Mouse (Mus musculus) urinary bladder, postnatal 36 days (tissue): ENCODE data around the gene Ptdss2.

Source experiments
- DNase-seq, 2 experiments: peaks; one replicate each; pipeline ENCODE4 v3.0.0; 2022; ENCODE audit warnings: low spot score in 2 of 2, mixed read lengths in 1 of 2

Ptdss2 gene

DNA sequence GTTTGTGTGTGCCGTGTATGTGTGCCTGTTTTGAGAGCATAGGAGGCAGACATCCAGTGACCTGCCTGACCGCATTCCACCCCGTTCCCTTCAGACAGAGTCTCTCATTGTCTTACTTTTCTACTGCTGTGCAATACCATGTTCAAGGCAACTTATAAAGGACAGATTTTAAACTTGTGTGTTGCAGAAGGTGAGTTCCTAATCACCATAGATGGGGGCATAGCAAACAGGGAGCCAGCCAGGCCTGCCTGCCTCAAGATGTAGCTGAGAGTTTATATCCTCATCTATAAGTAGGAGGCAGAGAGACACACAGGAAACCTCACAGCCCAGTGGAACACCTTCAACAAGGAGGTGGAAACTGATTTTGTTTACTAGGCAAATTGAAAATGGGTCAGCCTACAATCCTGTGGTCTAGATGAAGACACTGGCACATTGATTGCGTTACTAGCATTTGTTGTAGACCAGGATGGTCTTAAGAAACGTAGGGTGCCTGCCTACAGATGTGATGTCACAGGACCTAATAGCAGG, 51.2 kb downstream of the Ptdss2 start:
- DNase-seq = no peak

- no peak for DNase-seq
Measured at GRCm38 (mm10) chr7:141175068-141175467, 52.9 kb downstream of the Ptdss2 start.

- peak; percentile 69 to 88 for DNase-seq
Measured at GRCm38 (mm10) chr7:141176173-141176572, 54.0 kb downstream of the Ptdss2 start.

- DNase-seq = no peak
Measured at GRCm38 (mm10) chr7:141188194-141188593, 66.0 kb downstream of the Ptdss2 start.

DNA sequence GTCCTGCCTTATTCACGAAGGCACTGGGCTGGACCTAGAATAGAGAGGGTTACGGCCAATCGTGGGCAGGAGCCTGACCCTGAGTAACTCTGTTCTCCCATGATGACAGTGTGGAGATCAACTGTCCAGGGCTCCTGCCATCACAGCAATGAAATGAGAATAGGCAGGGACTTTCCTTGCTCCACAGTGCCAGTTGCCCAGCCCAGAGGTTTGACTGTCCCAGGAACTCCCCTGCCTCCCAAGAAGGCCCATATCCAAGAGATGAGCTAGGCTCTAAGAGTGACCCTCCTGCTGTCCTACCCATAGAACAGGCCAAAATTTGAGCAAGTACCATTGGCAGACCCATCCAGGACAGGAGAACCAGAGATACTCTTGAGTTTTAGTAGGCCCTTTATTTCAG, 66.6 kb downstream of the Ptdss2 start:
- DNase-seq = no peak

GRCm38 (mm10) chr7:141190220-141190619, 68.0 kb downstream of the Ptdss2 start:
- no peak for DNase-seq

GRCm38 (mm10) chr7:141191036-141191435, 68.9 kb downstream of the Ptdss2 start:
- no peak for DNase-seq

- DNase-seq = no peak
Measured at GRCm38 (mm10) chr7:141191796-141192685, 69.9 kb downstream of the Ptdss2 start.

DNA sequence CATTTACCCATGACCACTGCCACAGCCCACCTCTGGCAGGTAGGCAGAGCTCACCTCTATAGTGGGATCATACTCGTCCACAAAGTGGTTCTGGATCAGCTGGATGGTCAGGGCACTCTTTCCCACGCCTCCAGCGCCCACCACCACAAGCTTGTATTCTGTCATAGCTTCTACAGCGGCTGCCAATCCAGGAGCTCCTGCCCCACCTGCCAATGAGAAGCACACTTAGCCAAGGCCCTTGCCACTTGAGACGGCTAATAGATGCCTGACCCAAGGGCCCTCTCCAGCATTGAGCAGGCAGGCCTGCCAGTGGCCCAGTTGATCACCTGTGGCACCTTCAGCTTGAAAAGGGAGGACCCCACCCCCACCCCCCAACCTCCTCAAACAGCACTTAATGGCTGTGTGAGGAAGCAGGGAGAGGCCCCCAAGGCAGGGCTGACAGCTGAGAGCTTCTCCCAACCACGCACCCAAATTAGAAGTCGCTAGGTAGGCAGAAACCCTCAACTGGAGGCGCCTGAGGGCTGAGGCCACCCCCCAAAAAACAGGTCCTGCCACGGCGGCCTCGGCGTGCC, 70.7 kb downstream of the Ptdss2 start:
- no peak for DNase-seq

GRCm38 (mm10) chr7:141193348-141193856, 71.2 kb downstream of the Ptdss2 start:
- DNase-seq = peak; percentile 80 to 83

DNA sequence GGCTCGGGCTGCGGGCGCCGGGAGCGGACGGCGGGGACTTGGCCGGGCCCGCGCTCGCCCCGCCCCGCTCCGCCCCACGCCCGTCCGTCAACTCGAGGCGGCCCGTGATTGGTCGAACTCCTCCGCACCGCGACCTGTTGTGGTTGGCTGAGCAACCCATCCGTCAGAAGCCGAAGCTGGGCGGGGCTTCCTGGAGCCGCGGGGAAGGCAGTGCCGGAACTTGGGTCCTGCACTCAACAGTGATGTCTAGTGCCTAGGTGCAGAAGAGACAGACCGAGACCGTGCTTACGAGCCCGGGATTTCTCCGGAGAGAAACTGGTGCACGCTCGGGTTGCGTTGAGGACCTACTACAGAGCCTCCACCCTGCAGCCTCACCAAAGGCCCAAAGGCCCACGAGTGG, 71.8 kb downstream of the Ptdss2 start, which contains the start of the genes Hras and Lrrc56:
Hras (minus strand) TSS at position 58 of the 400 bp plus-strand sequence.
Lrrc56 (plus strand) TSS at position 210 of the 400 bp plus-strand sequence.
- DNase-seq = peak; percentile 98

GRCm38 (mm10) chr7:141194409-141194808, 72.2 kb downstream of the Ptdss2 start:
- DNase-seq = no peak

DNA sequence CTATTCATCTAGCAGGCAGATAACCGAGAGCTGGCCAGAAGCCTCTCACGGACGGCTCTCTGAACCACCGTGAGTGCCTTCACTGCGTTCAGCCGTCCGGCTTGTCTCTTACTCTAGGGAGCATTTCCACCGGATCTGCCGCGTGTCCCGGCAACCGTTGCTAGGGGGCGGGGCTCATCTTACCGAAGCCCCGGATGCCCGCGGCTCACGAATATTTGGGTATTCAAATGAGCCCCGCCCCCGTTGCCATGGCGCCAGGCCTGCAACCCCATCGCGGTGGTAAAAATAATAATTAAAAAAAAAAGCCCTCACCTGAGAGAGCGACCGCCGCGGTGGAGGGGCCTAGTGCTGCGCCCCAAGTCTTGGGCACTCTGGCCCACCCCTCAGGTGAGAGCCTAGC, 72.6 kb downstream of the Ptdss2 start:
- peak; percentile 84 to 90 for DNase-seq

GRCm38 (mm10) chr7:141195754-141196153, 73.6 kb downstream of the Ptdss2 start:
- no peak for DNase-seq

DNA sequence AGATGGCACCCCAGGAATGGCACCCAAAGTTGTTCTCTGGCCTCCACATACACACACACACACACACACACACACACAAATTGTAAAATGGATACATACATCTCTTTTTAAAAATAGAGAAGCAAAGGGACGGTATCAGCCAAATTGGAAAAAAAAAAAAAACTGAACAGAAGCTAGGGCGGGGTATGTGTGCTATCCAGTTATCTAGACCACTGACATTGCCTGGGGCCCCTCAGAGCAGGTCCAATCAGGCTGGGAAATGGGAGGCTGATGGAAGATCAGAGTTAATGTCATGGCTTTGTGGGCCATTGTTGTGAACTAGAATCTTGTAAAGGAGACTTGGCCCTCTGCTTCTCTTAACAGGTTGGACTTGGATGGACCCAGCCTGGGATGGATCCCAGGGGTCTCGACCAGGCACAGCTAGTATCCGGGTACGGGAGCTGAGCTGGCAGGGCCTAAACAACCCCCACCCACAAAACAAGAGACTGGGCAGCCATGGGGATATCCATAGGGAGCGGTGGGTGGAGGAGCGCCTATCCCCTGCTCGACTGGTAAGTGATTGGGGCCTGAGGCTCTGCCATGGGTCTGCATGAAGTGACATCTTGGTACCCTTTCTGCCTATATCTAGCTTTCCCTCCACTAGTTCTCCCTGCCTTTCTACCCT, 74.6 kb downstream of the Ptdss2 start:
- no peak for DNase-seq

- DNase-seq = no peak
Measured at GRCm38 (mm10) chr7:141198121-141198520, 75.9 kb downstream of the Ptdss2 start.

GRCm38 (mm10) chr7:141204546-141204945, 82.4 kb downstream of the Ptdss2 start:
- no peak for DNase-seq

- DNase-seq = no peak
Measured at GRCm38 (mm10) chr7:141205504-141205903, 83.3 kb downstream of the Ptdss2 start.

DNA sequence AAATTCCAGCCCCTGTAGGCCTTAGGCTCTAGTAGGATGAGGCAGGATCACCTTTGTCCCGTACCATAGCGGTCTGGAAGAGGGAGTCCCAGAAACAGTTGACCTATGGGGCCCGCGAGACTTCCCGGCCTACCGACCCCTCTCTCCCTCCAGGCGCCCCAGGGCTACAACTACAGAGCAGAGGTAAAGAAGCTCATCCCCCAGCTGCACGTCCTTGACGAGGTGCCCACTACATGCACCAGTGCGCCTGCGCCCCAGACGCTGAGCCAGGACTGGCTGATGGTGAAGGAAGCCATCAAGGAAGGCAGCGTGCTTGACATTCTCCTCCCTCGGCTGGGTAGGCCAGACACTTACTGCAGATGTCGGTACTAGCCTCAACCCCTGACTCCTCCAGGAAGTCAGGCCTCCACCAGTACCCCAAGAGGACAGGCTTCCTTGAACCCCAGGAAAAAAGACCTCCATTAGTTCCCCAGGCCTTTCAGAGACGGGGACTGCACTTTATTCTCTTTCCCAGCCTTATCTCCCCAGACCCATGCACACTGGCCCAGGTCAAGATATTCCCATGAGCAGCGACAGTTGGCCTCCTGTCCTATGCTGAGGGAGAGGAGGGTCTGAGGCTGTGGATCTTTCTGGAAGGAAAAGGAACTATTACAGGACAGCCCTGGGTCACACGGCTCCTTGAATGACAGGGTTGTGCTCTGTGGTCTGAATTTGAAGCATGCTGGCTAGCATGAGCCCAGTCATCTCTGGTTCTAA, 84.2 kb downstream of the Ptdss2 start:
- no peak for DNase-seq
